Mouse (Mus musculus) adrenal gland, postnatal 14 days (tissue): ENCODE measurements around the gene Wfdc2. TPM values are rescaled to one million over a fixed set of nuclear protein-coding genes. Genes with fewer than 3 reads are reported as not detected.

Experiments
- total RNA-seq: library from RNA; stranded (reverse); gene quantifications from 2 replicates; pipeline ENCODE4 v1.2.3, GENCODE M21; 2021

Gene Wfdc2
- total RNA-seq, 1 experiment from 2014 or later: 2.1 TPM

Other genes with a start within 250 kb of the Wfdc2 start
- gene Svs6, start 245.7 kb upstream of the Wfdc2 start, total RNA-seq: not detected in 2 replicates
- gene Svs5, start 229.7 kb upstream of the Wfdc2 start, total RNA-seq: 0.70 and 0.98 TPM in 2 replicates
- 9.2 and 9.3 TPM in 2 replicates for gene Slpi, start 173.3 kb upstream of the Wfdc2 start, total RNA-seq
- not detected in 2 replicates for gene Rbpjl, start 159.3 kb upstream of the Wfdc2 start, total RNA-seq
- 1.7 and 2.3 TPM in 2 replicates for gene Matn4, start 157.3 kb upstream of the Wfdc2 start, total RNA-seq
- 153 and 208 TPM in 2 replicates for gene Sdc4, start 118.5 kb upstream of the Wfdc2 start, total RNA-seq
- 31.2 and 34.2 TPM in 2 replicates for gene Sys1, start 105.4 kb upstream of the Wfdc2 start, total RNA-seq
- 0.82 and 5.9 TPM in 2 replicates for gene Gm20458, start 101.4 kb upstream of the Wfdc2 start, total RNA-seq
- not detected in 2 replicates for gene Trp53tg5, start 88.7 kb upstream of the Wfdc2 start, total RNA-seq
- gene Dbndd2, start 76.3 kb upstream of the Wfdc2 start, total RNA-seq: 10.0 and 13.8 TPM in 2 replicates
- gene Pigt, start 64.9 kb upstream of the Wfdc2 start, total RNA-seq: 85.2 and 89.0 TPM in 2 replicates
- gene Spint3, start 11.0 kb downstream of the Wfdc2 start, total RNA-seq: not detected in 2 replicates
- gene Wfdc6a, start 23.0 kb downstream of the Wfdc2 start, total RNA-seq: 0.49 and 1.2 TPM in 2 replicates
- not detected in 2 replicates for gene Eppin, start 31.2 kb downstream of the Wfdc2 start, total RNA-seq
- gene Wfdc6b, start 51.1 kb downstream of the Wfdc2 start, total RNA-seq: not detected in 2 replicates
- gene Wfdc8, start 51.2 kb downstream of the Wfdc2 start, total RNA-seq: 0.23 TPM in 1 of 2 replicates, not detected in the other
- not detected in 2 replicates for gene Wfdc16, start 76.4 kb downstream of the Wfdc2 start, total RNA-seq
- gene Wfdc10, start 93.6 kb downstream of the Wfdc2 start, total RNA-seq: not detected in 2 replicates
- not detected in 2 replicates for gene Wfdc9, start 94.2 kb downstream of the Wfdc2 start, total RNA-seq
- gene Wfdc11, start 111.7 kb downstream of the Wfdc2 start, total RNA-seq: not detected in 2 replicates
- gene Wfdc13, start 122.7 kb downstream of the Wfdc2 start, total RNA-seq: not detected in 2 replicates
- gene Spint4, start 136.1 kb downstream of the Wfdc2 start, total RNA-seq: not detected in 2 replicates
- not detected in 2 replicates for gene Spint5, start 152.9 kb downstream of the Wfdc2 start, total RNA-seq
- 0.59 TPM in 1 of 2 replicates, not detected in the other for gene Wfdc3, start 183.5 kb downstream of the Wfdc2 start, total RNA-seq
- gene Dnttip1, start 183.6 kb downstream of the Wfdc2 start, total RNA-seq: 39.6 and 47.3 TPM in 2 replicates
- gene Ube2c, start 207.5 kb downstream of the Wfdc2 start, total RNA-seq: 32.1 and 36.0 TPM in 2 replicates
- 1.0 TPM in 1 of 2 replicates, not detected in the other for gene Tnnc2, start 217.6 kb downstream of the Wfdc2 start, total RNA-seq
- gene Snx21, start 223.4 kb downstream of the Wfdc2 start, total RNA-seq: 35.7 and 46.2 TPM in 2 replicates
- 25.7 and 28.9 TPM in 2 replicates for gene Acot8, start 242.5 kb downstream of the Wfdc2 start, total RNA-seq
- 4.9 and 5.1 TPM in 2 replicates for gene Zswim3, start 242.7 kb downstream of the Wfdc2 start, total RNA-seq